Mouse (Mus musculus) C2C12 (cell line): ENCODE measurements around the gene Wdfy4.

Experiments used
- CEBPB ChIP-seq: IDR thresholded peaks from one replicate; pipeline ENCODE4 v1.6.1; 2011; ENCODE audit warnings: low read depth, mild to moderate bottlenecking, control low read depth, moderate library complexity
- CTCF ChIP-seq: IDR thresholded peaks from one replicate; pipeline ENCODE4 v1.5.1; 2011; ENCODE audit not compliant: control insufficient read depth, insufficient read depth, insufficient read length
- FOSL1 ChIP-seq: IDR thresholded peaks from one replicate; pipeline ENCODE4 v1.8.0; 2011; ENCODE audit warnings: mild to moderate bottlenecking, low read length; ENCODE audit not compliant: poor library complexity, insufficient read depth, severe bottlenecking
- MAX ChIP-seq: IDR thresholded peaks from one replicate; pipeline ENCODE4 v1.6.1; 2011; ENCODE audit warnings: mild to moderate bottlenecking, control low read depth
- MYOG ChIP-seq: IDR thresholded peaks from one replicate; pipeline ENCODE4 v1.6.1; 2011; ENCODE audit not compliant: control insufficient read depth, insufficient read length; ENCODE audit errors: extremely low read depth

DNA sequence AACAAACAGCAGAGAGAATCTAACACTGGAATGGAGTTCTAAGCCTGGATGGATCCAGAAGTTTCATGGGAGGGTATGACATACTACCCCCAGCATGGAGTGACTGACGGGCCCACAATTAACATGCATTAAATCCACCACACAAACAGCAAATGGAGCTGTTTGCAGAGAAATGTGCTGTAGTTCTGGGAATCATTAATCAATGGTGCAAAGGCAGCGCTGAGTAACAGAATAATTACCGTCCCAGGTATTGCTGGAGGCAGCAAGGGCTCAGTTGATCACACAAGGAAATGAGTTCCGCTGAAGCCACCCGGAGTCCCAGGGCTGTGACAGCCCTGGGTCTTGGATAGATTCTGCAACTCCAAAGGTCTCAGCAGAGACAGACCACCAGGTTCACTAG is 149.9 kb downstream of the Wdfy4 start:
- TF ChIP-seq CTCF, result no peak
- TF ChIP-seq MYOG, result no peak
- no peak for TF ChIP-seq CEBPB
- no peak for TF ChIP-seq MAX
- TF ChIP-seq FOSL1, result no peak
